Mouse (Mus musculus) bone marrow, adult 2 months (tissue): ENCODE results near the gene Stat4.

Source experiments
- CTCF ChIP-seq: fragments of 200-500 bp; IDR thresholded peaks from 2 replicates; pipeline ENCODE4 v1.5.1; 2011; ENCODE audit warnings: low read length, control low read depth; ENCODE audit not compliant: control insufficient read depth, insufficient read depth
- POLR2A ChIP-seq: fragments of 200-500 bp; IDR thresholded peaks from 2 replicates; pipeline ENCODE4 v1.6.1; 2011; ENCODE audit warnings: low read depth, mild to moderate bottlenecking, control low read depth, low read length, borderline replicate concordance; ENCODE audit not compliant: control insufficient read depth

GRCm38 (mm10) chr1:52144907-52145306 lies 158.0 kb downstream of the Stat4 start:
- TF ChIP-seq CTCF (no peak), POLR2A (no peak)
